Mouse (Mus musculus): ENCODE measurements around the gene Coq7. TPM values are rescaled to one million over a fixed set of nuclear protein-coding genes. Genes with fewer than 3 reads are reported as not detected.
A peak's percentile ranks its signal among the peaks of the same experiment; 100 is the strongest.

Gene Coq7
- total and polyA plus RNA-seq, 2 experiments from 2014 or later: 48.3 to 115 TPM

DNA sequence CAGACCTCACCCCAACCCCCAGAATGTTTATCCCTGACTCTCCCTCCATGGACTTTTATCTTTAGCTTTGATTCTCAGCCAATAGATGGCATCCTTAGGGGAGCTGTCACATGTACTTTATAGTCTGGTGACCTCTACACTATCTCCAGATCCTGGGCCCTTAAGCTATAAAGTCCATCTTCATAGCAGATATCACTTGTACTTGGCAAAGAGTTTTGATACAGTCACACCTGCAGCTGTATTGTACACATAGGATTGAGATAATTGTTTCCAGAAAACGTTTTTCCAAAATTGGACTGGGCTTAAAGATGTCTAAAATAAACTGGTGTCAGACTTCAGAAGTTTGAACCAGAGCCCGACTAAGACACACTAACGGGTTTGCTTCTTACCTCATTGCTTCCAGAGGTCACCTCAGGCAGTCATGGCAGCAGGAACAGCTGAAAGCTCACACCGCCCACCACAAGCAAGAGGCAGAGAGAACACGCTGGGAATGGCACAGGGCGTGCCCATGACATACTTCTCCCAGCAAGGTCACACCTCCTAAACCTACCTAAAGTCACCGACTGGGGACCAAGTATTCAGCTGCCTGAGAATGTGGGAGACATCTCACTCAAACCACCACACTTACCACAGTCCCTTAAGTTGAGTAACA, 33.2 kb downstream of the Coq7 start:
- no peaks in the 10 kb centered on the region for H3K27me3 ChIP-seq (ENCODE audit: insufficient read depth, low read length)
- no peaks in the 10 kb centered on the region for H3K36me3 ChIP-seq (ENCODE audit: insufficient read depth)
- DNase-seq: no peak
- ATAC-seq: no peak
- 74% methylated on average over 7 of the region's 7 CpGs for WGBS
- no peak overlapping the region for H3K27ac ChIP-seq (ENCODE audit: low read depth, low read length)
- no peak overlapping the region for H3K4me3 ChIP-seq (ENCODE audit: low read depth, low read length)
- H3K4me2 ChIP-seq (ENCODE audit: low read depth): no peak overlapping the region
- no peak for TF ChIP-seq CTCF (IDR thresholded peaks at IDR 0.05; ENCODE audit: low read depth)
- no peak overlapping the region for H3K9ac ChIP-seq
- no peaks in the 10 kb centered on the region for H3K4me1 ChIP-seq (ENCODE audit: insufficient read depth)
- H3K9me3 ChIP-seq (ENCODE audit: low read length): peaks cover 2% of the 10 kb centered on the region; the same call in 1 of the 2 replicates

GRCm38 (mm10) chr7:118498984-118499783, 34.0 kb downstream of the Coq7 start:
- H3K27ac ChIP-seq (ENCODE audit: low read depth, low read length): no peak overlapping the region
- no peaks in the 10 kb centered on the region for H3K27me3 ChIP-seq (ENCODE audit: insufficient read depth, low read length)
- no peaks in the 10 kb centered on the region for H3K36me3 ChIP-seq (ENCODE audit: insufficient read depth)
- TF ChIP-seq CTCF (IDR thresholded peaks at IDR 0.05; ENCODE audit: low read depth): no peak
- DNase-seq (no peak), ATAC-seq (no peak)
- H3K4me1 ChIP-seq (ENCODE audit: insufficient read depth): no peaks in the 10 kb centered on the region
- no peak overlapping the region for H3K9ac ChIP-seq
- 86% methylated on average over 12 of the region's 12 CpGs for WGBS
- peaks cover 2% of the 10 kb centered on the region; the same call in 1 of the 2 replicates for H3K9me3 ChIP-seq (ENCODE audit: low read length)
- no peak overlapping the region for H3K4me3 ChIP-seq (ENCODE audit: low read depth, low read length)
- H3K4me2 ChIP-seq (ENCODE audit: low read depth): no peak overlapping the region

DNA sequence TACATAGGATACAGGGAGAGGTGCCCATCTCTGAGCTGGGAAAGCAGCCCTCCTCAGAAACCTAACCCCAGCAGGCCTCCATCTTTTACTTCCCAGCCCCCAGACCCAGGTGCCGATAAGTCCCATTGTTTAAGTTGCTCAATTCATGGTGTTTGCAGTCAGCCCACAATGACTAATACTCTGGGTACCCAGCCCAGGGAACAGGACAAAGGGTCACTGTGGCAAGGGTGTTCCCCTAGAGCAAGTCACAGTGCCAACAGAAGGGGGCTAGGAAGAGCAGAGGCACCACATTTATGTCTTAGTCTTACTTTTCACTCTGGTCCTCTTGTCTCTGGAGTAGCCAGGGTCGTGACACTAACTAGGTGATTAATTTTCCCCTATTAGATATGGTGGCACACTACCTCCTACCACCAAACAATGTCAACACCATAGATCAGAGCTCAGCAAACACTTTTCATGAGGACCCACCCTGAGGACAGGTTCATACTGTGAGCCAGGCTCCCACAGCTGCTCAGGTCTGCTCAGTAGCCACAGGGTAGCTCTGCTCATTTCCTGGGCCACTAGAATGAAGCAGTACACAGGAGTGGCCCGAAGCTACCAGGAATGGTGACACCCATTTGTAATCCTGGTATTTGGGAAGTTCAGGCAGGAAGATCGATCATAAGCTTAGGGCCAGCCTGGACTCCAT, 38.1 kb downstream of the Coq7 start:
- H3K9me3 ChIP-seq (ENCODE audit: low read length): peaks cover 2% of the 10 kb centered on the region; the same call in 1 of the 2 replicates
- no peak overlapping the region for H3K9ac ChIP-seq
- 75% methylated on average over 4 of the region's 4 CpGs for WGBS
- no peak overlapping the region for H3K27ac ChIP-seq (ENCODE audit: low read depth, low read length)
- no peaks in the 10 kb centered on the region for H3K4me1 ChIP-seq (ENCODE audit: insufficient read depth)
- DNase-seq (no peak), ATAC-seq (no peak)
- no peak for TF ChIP-seq CTCF (IDR thresholded peaks at IDR 0.05; ENCODE audit: low read depth)
- H3K36me3 ChIP-seq (ENCODE audit: insufficient read depth): no peaks in the 10 kb centered on the region
- no peak overlapping the region for H3K4me2 ChIP-seq (ENCODE audit: low read depth)
- no peak overlapping the region for H3K4me3 ChIP-seq (ENCODE audit: low read depth, low read length)
- peaks cover 24% of the 10 kb centered on the region for H3K27me3 ChIP-seq (ENCODE audit: insufficient read depth, low read length)

DNA sequence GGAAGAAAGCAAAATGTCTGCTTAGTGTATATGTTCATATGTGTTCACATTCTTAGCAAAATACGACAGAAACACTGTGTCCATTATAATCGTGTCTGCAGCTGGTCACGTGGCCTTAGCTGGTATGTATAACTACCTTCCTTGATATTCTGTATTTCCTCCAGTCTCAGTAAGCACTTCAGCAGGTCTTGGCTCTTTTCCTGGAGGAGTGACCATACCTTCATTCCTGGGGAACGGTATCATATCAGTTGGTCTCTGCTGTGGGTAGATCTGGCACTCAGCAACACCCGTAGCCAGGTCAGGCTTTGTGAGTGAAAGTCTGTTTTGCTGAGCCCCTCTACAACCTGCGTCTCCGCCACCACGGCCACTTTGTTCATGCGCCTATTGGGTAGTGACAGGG, 39.3 kb downstream of the Coq7 start:
- Histone ChIP-seq H3K36me3 (ENCODE audit: insufficient read depth) (no peaks in the 10 kb centered on the region), H3K9me3 (ENCODE audit: low read length) (peaks cover 2% of the 10 kb centered on the region; the same call in 1 of the 2 replicates), H3K4me3 (ENCODE audit: low read depth, low read length) (no peak overlapping the region), H3K27me3 (ENCODE audit: insufficient read depth, low read length) (peaks cover 26% of the 10 kb centered on the region), H3K9ac (no peak overlapping the region), H3K4me2 (ENCODE audit: low read depth) (no peak overlapping the region), H3K27ac (ENCODE audit: low read depth, low read length) (no peak overlapping the region), H3K4me1 (ENCODE audit: insufficient read depth) (no peaks in the 10 kb centered on the region)
- ATAC-seq (no peak), DNase-seq (no peak)
- WGBS: 91% methylated on average over 9 of the region's 9 CpGs
- no peak for TF ChIP-seq CTCF (IDR thresholded peaks at IDR 0.05; ENCODE audit: low read depth)

- Histone ChIP-seq H3K27ac (ENCODE audit: low read depth, low read length) (no peak within 1 kb of the TSS; the same call in 1 of the 2 replicates), H3K4me2 (ENCODE audit: low read depth) (peak within 1 kb of the TSS; percentile 62), H3K9ac (peak within 1 kb of the TSS; percentile 29), H3K4me1 (ENCODE audit: insufficient read depth) (no peaks in the 10 kb centered on the region), H3K4me3 (ENCODE audit: low read depth, low read length) (peak within 1 kb of the TSS; percentile 41), H3K9me3 (ENCODE audit: low read length) (no peaks in the 10 kb centered on the region), H3K36me3 (ENCODE audit: insufficient read depth) (no peaks in the 10 kb centered on the region), H3K27me3 (ENCODE audit: insufficient read depth, low read length) (peaks cover 29% of the 10 kb centered on the region)
- TF ChIP-seq CTCF (IDR thresholded peaks at IDR 0.05; ENCODE audit: low read depth): no peak
- ATAC-seq: peak; percentile 71
- peak; percentile 29 for DNase-seq
- WGBS: 4% methylated on average over 55 of the region's 55 CpGs
These were observed 41.6 kb downstream of the Coq7 start, which contains the start of gene Itpripl2 for GRCm38 (mm10) chr7:118491431-118492147. Itpripl2 (minus strand) TSS chr7:118491975.

DNA sequence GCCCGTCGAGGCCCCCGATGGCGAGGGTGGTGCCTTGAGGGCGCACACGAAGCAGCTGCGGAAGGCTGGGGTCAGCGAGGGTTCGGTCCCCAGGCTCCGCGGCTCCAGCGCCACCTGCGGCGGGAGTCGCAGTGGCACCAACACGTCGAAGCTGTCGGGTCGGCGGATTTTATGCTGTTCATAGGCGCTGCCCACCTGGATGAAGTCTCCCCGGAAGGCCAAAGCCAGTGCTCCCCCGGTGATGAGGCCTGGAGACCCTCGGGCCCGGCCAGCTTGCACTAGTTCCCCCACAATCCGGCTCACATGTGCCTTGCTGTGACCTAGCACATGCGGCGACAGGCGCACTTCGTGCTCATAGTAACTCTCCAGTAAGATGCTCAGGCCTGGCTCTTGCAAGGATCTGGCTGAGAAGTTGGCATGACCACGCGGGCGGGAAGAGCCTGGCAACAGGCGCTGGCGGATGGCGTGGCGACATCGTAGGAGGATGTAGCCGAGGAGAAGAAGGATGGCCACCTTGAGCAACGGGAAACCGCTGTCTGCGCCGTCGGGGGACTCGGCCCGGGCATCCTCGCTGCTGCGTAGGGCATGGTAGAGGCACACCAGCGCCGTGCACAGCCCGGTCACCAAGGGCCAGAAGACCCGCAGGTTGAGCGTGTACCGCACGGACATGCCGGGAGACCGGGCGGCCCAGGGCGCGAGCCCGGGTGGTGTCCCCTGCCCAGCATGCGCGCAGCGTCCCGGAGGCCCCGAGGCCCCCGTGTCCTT, 42.3 kb downstream of the Coq7 start:
- Histone ChIP-seq H3K4me2 (ENCODE audit: low read depth) (peak overlapping the region; percentile 62), H3K9me3 (ENCODE audit: low read length) (no peaks in the 10 kb centered on the region), H3K4me3 (ENCODE audit: low read depth, low read length) (peak overlapping the region; percentile 41), H3K9ac (peak overlapping the region; percentile 29), H3K27ac (ENCODE audit: low read depth, low read length) (no peak overlapping the region), H3K4me1 (ENCODE audit: insufficient read depth) (no peaks in the 10 kb centered on the region), H3K27me3 (ENCODE audit: insufficient read depth, low read length) (peaks cover 29% of the 10 kb centered on the region), H3K36me3 (ENCODE audit: insufficient read depth) (no peaks in the 10 kb centered on the region)
- TF ChIP-seq CTCF (IDR thresholded peaks at IDR 0.05; ENCODE audit: low read depth): 0 out of 2 replicates have a peak, but pooled peaks have one; percentile 14
- WGBS: 6% methylated on average over 63 of the region's 67 CpGs
- DNase-seq (peak; percentile 62), ATAC-seq (peak; percentile 69)

All from forebrain, postnatal 0 days (tissue).